Mouse (Mus musculus): ENCODE measurements around the gene Kcnip1. TPM values are rescaled to one million over a fixed set of nuclear protein-coding genes. Genes with fewer than 3 reads are reported as not detected.

Kcnip1 gene
- total RNA-seq, 2 experiments from 2014 or later: not detected

GRCm38 (mm10) chr11:33733269-33733668, 259.7 kb downstream of the Kcnip1 start:
- DNase-seq (ENCODE audit: low spot score): no peak
- intact Hi-C loops (cut with DNase I): loop anchor here (1.0 kb wide), 1 partner anchor 184 kb away; no protein-coding TSS in a partner anchor

GRCm38 (mm10) chr11:33732358-33732757, 260.6 kb downstream of the Kcnip1 start:
- intact Hi-C loops (cut with DNase I): no loop called here
- DNase-seq (ENCODE audit: low spot score): no peak

GRCm38 (mm10) chr11:33721297-33721696, 271.7 kb downstream of the Kcnip1 start:
- no peak for DNase-seq (ENCODE audit: low spot score)
- intact Hi-C loops (cut with DNase I): loop anchor here (2.0 kb wide), 1 partner anchor 544 kb away; no protein-coding TSS in a partner anchor

- intact Hi-C loops (cut with DNase I): no loop called here
- DNase-seq (ENCODE audit: low spot score): no peak
Measured at GRCm38 (mm10) chr11:33706777-33707176, 286.2 kb downstream of the Kcnip1 start.

GRCm38 (mm10) chr11:33701958-33702459, 290.9 kb downstream of the Kcnip1 start:
- no peak for DNase-seq (ENCODE audit: low spot score)
- intact Hi-C loops (cut with DNase I): no loop called here

GRCm38 (mm10) chr11:33701236-33701957, 291.6 kb downstream of the Kcnip1 start:
- DNase-seq (ENCODE audit: low spot score): no peak
- intact Hi-C loops (cut with DNase I): no loop called here

GRCm38 (mm10) chr11:33700725-33701124, 292.2 kb downstream of the Kcnip1 start:
- DNase-seq (ENCODE audit: low spot score): no peak
- intact Hi-C loops (cut with DNase I): no loop called here

GRCm38 (mm10) chr11:33690181-33690580, 302.8 kb downstream of the Kcnip1 start:
- intact Hi-C loops (cut with DNase I): no loop called here
- no peak for DNase-seq (ENCODE audit: low spot score)

- intact Hi-C loops (cut with DNase I): no loop called here
Measured at GRCm38 (mm10) chr11:33685904-33686303, 307.0 kb downstream of the Kcnip1 start.

GRCm38 (mm10) chr11:33680151-33680550, 312.8 kb downstream of the Kcnip1 start:
- intact Hi-C loops (cut with DNase I): no loop called here
- DNase-seq (ENCODE audit: low spot score): no peak

More at GRCm38 (mm10) chr11:33685904-33686303, 307.0 kb downstream of the Kcnip1 start:
- DNase-seq (ENCODE audit: low spot score): no peak

GRCm38 (mm10) chr11:33670105-33670965, 322.6 kb downstream of the Kcnip1 start:
- no peak for DNase-seq (ENCODE audit: low spot score)
- intact Hi-C loops (cut with DNase I): no loop called here

GRCm38 (mm10) chr11:33668376-33668775, 324.6 kb downstream of the Kcnip1 start:
- intact Hi-C loops (cut with DNase I): no loop called here

GRCm38 (mm10) chr11:33663599-33663998, 329.4 kb downstream of the Kcnip1 start:
- DNase-seq (ENCODE audit: low spot score): no peak
- intact Hi-C loops (cut with DNase I): no loop called here

More at GRCm38 (mm10) chr11:33668376-33668775, 324.6 kb downstream of the Kcnip1 start:
- DNase-seq (ENCODE audit: low spot score): no peak

GRCm38 (mm10) chr11:33660016-33660913, 332.7 kb downstream of the Kcnip1 start:
- no peak for DNase-seq (ENCODE audit: low spot score)
- intact Hi-C loops (cut with DNase I): no loop called here

GRCm38 (mm10) chr11:33655861-33656593, 336.9 kb downstream of the Kcnip1 start:
- no peak for DNase-seq (ENCODE audit: low spot score)
- intact Hi-C loops (cut with DNase I): no loop called here

GRCm38 (mm10) chr11:33655221-33655620, 337.7 kb downstream of the Kcnip1 start:
- no peak for DNase-seq (ENCODE audit: low spot score)

GRCm38 (mm10) chr11:33654485-33654884, 338.5 kb downstream of the Kcnip1 start:
- DNase-seq (ENCODE audit: low spot score): no peak
- intact Hi-C loops (cut with DNase I): no loop called here

More at GRCm38 (mm10) chr11:33655221-33655620, 337.7 kb downstream of the Kcnip1 start:
- intact Hi-C loops (cut with DNase I): no loop called here

GRCm38 (mm10) chr11:33649358-33649757, 343.6 kb downstream of the Kcnip1 start:
- DNase-seq (ENCODE audit: low spot score): no peak
- intact Hi-C loops (cut with DNase I): no loop called here

GRCm38 (mm10) chr11:33637107-33637506, 355.8 kb downstream of the Kcnip1 start:
- no peak for DNase-seq (ENCODE audit: low spot score)
- intact Hi-C loops (cut with DNase I): no loop called here
